Mouse (Mus musculus) CH12.LX (cell line): Measurements from ENCODE around the gene Ank2.

ENCODE experiments used
- BHLHE40 ChIP-seq: IDR thresholded peaks from 2 replicates; pipeline ENCODE4 v1.6.1; 2011; ENCODE audit warnings: mild to moderate bottlenecking, low read depth, low read length, improper control_type of control experiment
- CHD1 ChIP-seq: IDR thresholded peaks from 2 replicates; pipeline ENCODE4 v1.6.1; 2012; ENCODE audit warnings: low read depth, low read length, improper control_type of control experiment, inconsistent platforms
- POLR2A ChIP-seq: IDR thresholded peaks from 2 replicates; pipeline ENCODE4 v1.6.1; 2011; ENCODE audit warnings: low read depth, mild to moderate bottlenecking, improper control_type of control experiment, low read length
- TCF12 ChIP-seq: IDR thresholded peaks from 2 replicates; pipeline ENCODE4 v1.6.1; 2014; ENCODE audit warnings: low read depth, mild to moderate bottlenecking, inconsistent platforms, low read length, improper control_type of control experiment
- UBTF ChIP-seq: IDR thresholded peaks from 2 replicates; pipeline ENCODE4 v1.6.1; 2012; ENCODE audit warnings: low read depth, mild to moderate bottlenecking, inconsistent platforms, low read length, improper control_type of control experiment, moderate library complexity
- ZC3H11A ChIP-seq: IDR thresholded peaks from 2 replicates; pipeline ENCODE4 v1.6.1; 2012; ENCODE audit warnings: low read depth, mild to moderate bottlenecking, inconsistent platforms, low read length, improper control_type of control experiment

DNA sequence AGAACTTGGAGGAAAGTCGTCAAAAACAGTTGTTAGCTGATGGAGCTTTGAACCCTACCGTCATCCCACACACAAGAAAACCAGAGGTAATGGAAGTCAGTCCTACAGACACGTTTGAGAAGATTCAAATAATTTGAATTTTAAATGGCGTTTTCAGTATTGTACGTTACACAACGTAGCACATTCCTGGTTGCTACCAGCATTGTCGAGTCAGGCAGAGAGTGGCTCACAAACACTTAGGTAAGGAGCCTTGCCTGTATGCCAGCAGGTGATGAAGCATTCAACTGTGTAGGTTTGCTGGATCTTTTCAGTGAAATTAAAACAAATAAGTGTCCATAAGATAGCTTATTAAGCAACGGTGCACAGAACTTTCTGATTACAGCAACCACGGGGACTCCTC lies 36.0 kb downstream of the Ank2 start:
- TF ChIP-seq POLR2A = no peak
- no peak for TF ChIP-seq BHLHE40
- TF ChIP-seq UBTF = no peak
- TF ChIP-seq TCF12 = no peak
- TF ChIP-seq ZC3H11A = no peak
- TF ChIP-seq CHD1 = no peak
